Mouse (Mus musculus) embryonic facial prominence, embryonic 12.5 days (tissue): Measurements from ENCODE around the gene Msl3l2. TPM values are rescaled to one million over a fixed set of nuclear protein-coding genes. Genes with fewer than 3 reads are reported as not detected.

ENCODE experiments used
- ATAC-seq: fragments of 200-750 bp; cut with Nextera tagmentation; 2 replicates; pipeline ENCODE4 v1.8.0; 2017; ENCODE audit not compliant: insufficient number of reproducible peaks, insufficient read depth, low FRiP score, low TSS enrichment
- H3K27ac ChIP-seq: fragments of 300-500 bp; sonication (generic); 2 replicates; pipeline ENCODE4 v1.5.1; 2016; ENCODE audit warnings: mild to moderate bottlenecking
- H3K27me3 ChIP-seq: fragments of 300-500 bp; sonication (generic); 2 replicates; pipeline ENCODE4 v1.6.1; 2016; ENCODE audit warnings: mild to moderate bottlenecking, moderate library complexity
- H3K36me3 ChIP-seq: fragments of 300-500 bp; sonication (generic); 2 replicates; pipeline ENCODE4 v1.6.1; 2016; ENCODE audit warnings: mild to moderate bottlenecking
- H3K4me1 ChIP-seq: fragments of 300-500 bp; sonication (generic); 2 replicates; pipeline ENCODE4 v1.6.1; 2016
- H3K4me2 ChIP-seq: fragments of 300-500 bp; sonication (generic); replicated peaks from 2 replicates; pipeline ENCODE4 v1.6.1; 2016; ENCODE audit warnings: mild to moderate bottlenecking, moderate library complexity
- H3K4me3 ChIP-seq: fragments of 300-500 bp; sonication (generic); 2 replicates; pipeline ENCODE4 v1.5.1; 2016; ENCODE audit warnings: mild to moderate bottlenecking
- H3K9ac ChIP-seq: fragments of 300-500 bp; sonication (generic); 2 replicates; pipeline ENCODE4 v1.6.1; 2016; ENCODE audit warnings: mild to moderate bottlenecking, moderate library complexity
- H3K9me3 ChIP-seq: fragments of 300-500 bp; sonication (generic); 2 replicates; pipeline ENCODE4 v1.6.1; 2016; ENCODE audit warnings: mild to moderate bottlenecking, moderate library complexity
- WGBS: fragments of 180-500 bp; shearing (Covaris S2); methylation state at CpG from one replicate; pipeline ENCODE4 v1.1.7; 2016; 5-methylcytosine and 5-hydroxymethylcytosine counted together
- polyA plus RNA-seq: library from polyadenylated mRNA; unstranded; fragments of >200 nt; fragmentation: Nextera tagmentation; extraction: Ambion mirVana; gene quantifications from 2 replicates; pipeline ENCODE4 v1.2.1, GENCODE M21; 2016

Gene Msl3l2
- polyA plus RNA-seq: 12.3 and 13.7 TPM in 2 replicates

GRCm38 (mm10) chr10:56106333-56106995, at the start of gene Msl3l2:
TSS of gene Msl3l2 (plus strand) at chr10:56106917.
- Histone ChIP-seq H3K4me2 (peak within 1 kb of the TSS; percentile 34), H3K4me3 (peak within 1 kb of the TSS; percentile 25), H3K4me1 (no peaks in the 10 kb centered on the region; the same call in 1 of the 2 replicates), H3K36me3 (no peaks in the 10 kb centered on the region), H3K9ac (peak within 1 kb of the TSS; percentile 24; the same call in 1 of the 2 replicates), H3K27me3 (no peaks in the 10 kb centered on the region), H3K27ac (0 out of 2 replicates have a peak within 1 kb of the TSS, but pooled peaks have one; percentile 41), H3K9me3 (no peaks in the 10 kb centered on the region)
- ATAC-seq: no peak
- 33% methylated on average over 18 of the region's 18 CpGs for WGBS

GRCm38 (mm10) chr10:56058979-56059422, 47.7 kb upstream of the Msl3l2 start:
- 67% methylated on average over 3 of the region's 3 CpGs for WGBS
- Histone ChIP-seq H3K9ac (no peak overlapping the region), H3K4me1 (no peaks in the 10 kb centered on the region), H3K27ac (no peak overlapping the region), H3K4me2 (no peak overlapping the region), H3K36me3 (no peaks in the 10 kb centered on the region), H3K4me3 (no peak overlapping the region), H3K27me3 (no peaks in the 10 kb centered on the region), H3K9me3 (no peaks in the 10 kb centered on the region)
- ATAC-seq: no peak

GRCm38 (mm10) chr10:56061238-56061830, 45.4 kb upstream of the Msl3l2 start:
- no peak overlapping the region for H3K4me2 ChIP-seq
- H3K9me3 ChIP-seq: no peaks in the 10 kb centered on the region
- H3K4me1 ChIP-seq: no peaks in the 10 kb centered on the region
- no peaks in the 10 kb centered on the region for H3K36me3 ChIP-seq
- no peak overlapping the region for H3K9ac ChIP-seq
- no peak overlapping the region for H3K4me3 ChIP-seq
- no peaks in the 10 kb centered on the region for H3K27me3 ChIP-seq
- H3K27ac ChIP-seq: no peak overlapping the region
- no peak for ATAC-seq
- WGBS: 72% methylated on average over 2 of the region's 2 CpGs

GRCm38 (mm10) chr10:56062746-56063145, 44.0 kb upstream of the Msl3l2 start:
- H3K27ac ChIP-seq: no peak overlapping the region
- no peaks in the 10 kb centered on the region for H3K27me3 ChIP-seq
- H3K4me1 ChIP-seq: no peaks in the 10 kb centered on the region
- 94% methylated on average over 2 of the region's 2 CpGs for WGBS
- H3K9me3 ChIP-seq: no peaks in the 10 kb centered on the region
- H3K4me2 ChIP-seq: no peak overlapping the region
- H3K9ac ChIP-seq: no peak overlapping the region
- no peak overlapping the region for H3K4me3 ChIP-seq
- no peaks in the 10 kb centered on the region for H3K36me3 ChIP-seq
- ATAC-seq: no peak

GRCm38 (mm10) chr10:56089714-56090113, 17.0 kb upstream of the Msl3l2 start:
- Histone ChIP-seq H3K36me3 (no peaks in the 10 kb centered on the region), H3K27ac (no peak overlapping the region), H3K9ac (no peak overlapping the region), H3K4me1 (no peaks in the 10 kb centered on the region), H3K27me3 (no peaks in the 10 kb centered on the region), H3K4me2 (no peak overlapping the region), H3K4me3 (no peak overlapping the region), H3K9me3 (no peaks in the 10 kb centered on the region)
- WGBS: 71% methylated on average over 4 of the region's 4 CpGs
- no peak for ATAC-seq

GRCm38 (mm10) chr10:56094586-56094985, 12.1 kb upstream of the Msl3l2 start:
- no peak overlapping the region for H3K4me3 ChIP-seq
- no peaks in the 10 kb centered on the region for H3K4me1 ChIP-seq
- no peaks in the 10 kb centered on the region for H3K27me3 ChIP-seq
- H3K9ac ChIP-seq: no peak overlapping the region
- no peak overlapping the region for H3K27ac ChIP-seq
- no peaks in the 10 kb centered on the region for H3K36me3 ChIP-seq
- no peak for ATAC-seq
- no peak overlapping the region for H3K4me2 ChIP-seq
- H3K9me3 ChIP-seq: no peaks in the 10 kb centered on the region
- 75% methylated on average over 5 of the region's 5 CpGs for WGBS

GRCm38 (mm10) chr10:56096757-56097156, 10.0 kb upstream of the Msl3l2 start:
- Histone ChIP-seq H3K9ac (no peak overlapping the region), H3K27me3 (no peaks in the 10 kb centered on the region), H3K36me3 (no peaks in the 10 kb centered on the region), H3K27ac (no peak overlapping the region), H3K9me3 (no peaks in the 10 kb centered on the region), H3K4me1 (no peaks in the 10 kb centered on the region), H3K4me3 (no peak overlapping the region), H3K4me2 (no peak overlapping the region)
- no peak for ATAC-seq

GRCm38 (mm10) chr10:56099126-56099525, 7.6 kb upstream of the Msl3l2 start:
- ATAC-seq: no peak
- Histone ChIP-seq H3K36me3 (no peaks in the 10 kb centered on the region), H3K27me3 (no peaks in the 10 kb centered on the region), H3K4me3 (no peak overlapping the region), H3K27ac (no peak overlapping the region), H3K9me3 (no peaks in the 10 kb centered on the region), H3K4me2 (no peak overlapping the region), H3K9ac (no peak overlapping the region), H3K4me1 (no peaks in the 10 kb centered on the region)
- 85% methylated on average over 3 of the region's 3 CpGs for WGBS

- Histone ChIP-seq H3K4me2 (no peak overlapping the region), H3K27ac (no peak overlapping the region), H3K9ac (no peak overlapping the region), H3K36me3 (no peaks in the 10 kb centered on the region), H3K4me3 (no peak overlapping the region), H3K27me3 (no peaks in the 10 kb centered on the region), H3K9me3 (no peaks in the 10 kb centered on the region), H3K4me1 (no peaks in the 10 kb centered on the region)
- no peak for ATAC-seq
- WGBS: 86% methylated on average over 3 of the region's 3 CpGs
Observed at GRCm38 (mm10) chr10:56099641-56100310, 6.9 kb upstream of the Msl3l2 start.

- Histone ChIP-seq H3K4me3 (peak overlapping the region; percentile 25), H3K4me1 (no peaks in the 10 kb centered on the region; the same call in 1 of the 2 replicates), H3K4me2 (peak overlapping the region; percentile 34), H3K27me3 (no peaks in the 10 kb centered on the region), H3K36me3 (no peaks in the 10 kb centered on the region), H3K27ac (0 out of 2 replicates have a peak overlapping the region, but pooled peaks have one; percentile 41), H3K9me3 (no peaks in the 10 kb centered on the region), H3K9ac (peak overlapping the region; percentile 24; the same call in 1 of the 2 replicates)
- 0 out of 2 replicates have a peak, but pooled peaks have one; percentile 28 for ATAC-seq
- WGBS: 33% methylated on average over 1 of the region's 1 CpGs
Observed at GRCm38 (mm10) chr10:56106996-56107334, 248 bp downstream of the Msl3l2 start.

GRCm38 (mm10) chr10:56114951-56115635, 8.4 kb downstream of the Msl3l2 start:
- under 1% methylated on average over 50 of the region's 50 CpGs for WGBS
- peak; percentile 92 for ATAC-seq
- Histone ChIP-seq H3K4me3 (peak overlapping the region; percentile 49), H3K9ac (peak overlapping the region; percentile 68), H3K36me3 (no peaks in the 10 kb centered on the region), H3K4me1 (peaks cover 7% of the 10 kb centered on the region; the same call in 1 of the 2 replicates), H3K27me3 (no peaks in the 10 kb centered on the region), H3K27ac (peak overlapping the region; percentile 62), H3K9me3 (no peaks in the 10 kb centered on the region), H3K4me2 (peak overlapping the region; percentile 93)
